Mouse (Mus musculus): Measurements from ENCODE around the gene Kif26b.

The Kif26b gene

GRCm38 (mm10) chr1:178917194-178917902, 388.4 kb downstream of the Kif26b start:
- no peak for DNase-seq (ENCODE audit: low spot score)

GRCm38 (mm10) chr1:178924492-178925183, 395.7 kb downstream of the Kif26b start:
- no peak for DNase-seq (ENCODE audit: low spot score)

GRCm38 (mm10) chr1:178929531-178929930, 400.6 kb downstream of the Kif26b start:
- no peak for DNase-seq (ENCODE audit: low spot score)

DNA sequence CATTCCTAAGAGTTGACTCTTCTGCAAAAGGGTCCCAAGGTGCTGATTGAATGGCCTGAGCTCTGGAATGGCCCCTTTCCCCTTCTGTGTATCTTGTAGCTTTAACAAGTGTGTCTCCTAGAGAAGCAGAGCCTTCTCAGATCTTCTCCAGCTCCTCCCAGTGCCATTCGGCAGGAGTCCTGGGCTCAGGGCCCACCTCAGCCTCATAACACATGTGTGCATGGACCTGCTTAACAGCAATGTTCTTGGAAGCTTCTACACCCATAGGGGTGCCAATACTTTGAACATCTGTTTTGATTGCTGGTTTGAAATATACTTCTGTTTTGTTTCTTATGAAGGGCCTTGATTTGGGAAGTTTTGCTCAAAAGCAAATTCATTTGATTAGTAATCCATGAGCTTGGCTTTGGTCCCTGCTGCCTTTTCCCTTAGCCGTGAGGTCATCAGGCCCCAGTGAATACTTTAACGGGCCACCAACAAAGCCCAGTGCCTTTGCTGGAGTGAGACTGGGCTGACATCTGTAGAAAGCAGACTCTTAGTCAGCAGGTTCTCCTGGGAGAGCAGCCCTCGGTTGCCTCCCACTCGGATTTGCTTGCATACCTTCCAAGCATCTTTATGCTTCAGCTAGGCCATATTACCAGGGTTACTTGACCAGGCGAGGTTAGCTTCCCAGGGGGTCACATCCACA, 405.2 kb downstream of the Kif26b start:
- no peak for DNase-seq (ENCODE audit: low spot score)

GRCm38 (mm10) chr1:178936457-178936856, 407.5 kb downstream of the Kif26b start:
- no peak for DNase-seq (ENCODE audit: low spot score)

DNA sequence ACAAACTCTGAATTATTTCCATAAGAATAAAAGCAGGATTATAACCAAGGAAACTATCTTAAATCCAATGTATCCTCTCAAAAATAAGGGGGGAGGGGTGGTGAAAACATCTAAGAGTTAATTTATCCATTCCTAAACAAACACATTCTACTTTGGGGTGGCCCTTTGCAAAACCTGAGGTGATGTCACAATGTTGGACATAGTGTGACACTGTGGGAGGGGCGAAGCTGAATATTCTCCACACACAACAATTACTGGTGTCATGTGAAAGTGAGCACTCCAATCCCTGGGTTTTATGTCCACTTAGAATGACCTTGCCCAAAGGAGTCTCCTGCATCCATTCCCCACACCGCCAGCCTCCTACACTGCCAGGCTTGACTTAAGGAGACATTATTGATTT, 408.1 kb downstream of the Kif26b start:
- DNase-seq (ENCODE audit: low spot score) = no peak

DNA sequence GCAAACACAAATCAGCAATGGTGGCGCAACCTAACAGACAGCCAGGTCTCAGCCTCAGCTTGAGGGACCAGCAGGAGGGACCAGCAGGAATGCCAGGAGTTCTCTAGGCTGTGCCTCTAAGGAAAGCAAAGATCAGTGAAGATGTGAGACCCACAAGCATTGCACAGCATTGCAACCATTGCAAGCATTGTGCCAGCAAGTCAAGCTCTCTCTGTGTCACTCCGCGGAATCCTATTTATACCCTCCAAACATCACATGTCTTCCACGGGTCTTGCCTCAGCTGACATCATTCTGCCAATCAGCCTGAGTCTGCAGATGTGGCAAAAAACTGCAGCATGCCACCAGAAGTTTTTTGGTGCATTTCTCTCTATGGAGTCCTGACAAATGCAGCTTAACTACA, 411.4 kb downstream of the Kif26b start:
- no peak for DNase-seq (ENCODE audit: low spot score)

GRCm38 (mm10) chr1:178942251-178942963, 413.5 kb downstream of the Kif26b start:
- no peak for DNase-seq (ENCODE audit: low spot score)

- DNase-seq (ENCODE audit: low spot score) = no peak
These were observed 424.0 kb downstream of the Kif26b start for GRCm38 (mm10) chr1:178952910-178953309.

DNA sequence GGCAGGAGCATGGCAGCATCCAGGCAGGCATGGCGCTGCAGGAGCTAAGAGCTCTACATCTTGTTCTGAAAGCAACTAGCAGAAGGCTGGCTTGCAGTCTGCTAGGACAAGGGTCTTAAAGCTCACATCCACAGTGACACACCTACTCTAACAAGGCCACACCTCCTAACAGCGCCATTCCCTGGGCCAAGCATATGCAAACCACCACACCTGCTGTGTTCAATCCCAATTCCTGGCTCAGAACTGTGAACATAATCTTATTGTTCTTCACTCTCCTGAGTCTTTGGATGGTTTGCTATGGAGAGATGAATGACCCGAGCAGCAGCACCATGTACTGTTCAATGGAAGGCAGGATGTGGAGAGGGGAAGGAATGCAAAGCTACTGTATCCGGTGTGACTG, 429.7 kb downstream of the Kif26b start:
- no peak for DNase-seq (ENCODE audit: low spot score)

DNA sequence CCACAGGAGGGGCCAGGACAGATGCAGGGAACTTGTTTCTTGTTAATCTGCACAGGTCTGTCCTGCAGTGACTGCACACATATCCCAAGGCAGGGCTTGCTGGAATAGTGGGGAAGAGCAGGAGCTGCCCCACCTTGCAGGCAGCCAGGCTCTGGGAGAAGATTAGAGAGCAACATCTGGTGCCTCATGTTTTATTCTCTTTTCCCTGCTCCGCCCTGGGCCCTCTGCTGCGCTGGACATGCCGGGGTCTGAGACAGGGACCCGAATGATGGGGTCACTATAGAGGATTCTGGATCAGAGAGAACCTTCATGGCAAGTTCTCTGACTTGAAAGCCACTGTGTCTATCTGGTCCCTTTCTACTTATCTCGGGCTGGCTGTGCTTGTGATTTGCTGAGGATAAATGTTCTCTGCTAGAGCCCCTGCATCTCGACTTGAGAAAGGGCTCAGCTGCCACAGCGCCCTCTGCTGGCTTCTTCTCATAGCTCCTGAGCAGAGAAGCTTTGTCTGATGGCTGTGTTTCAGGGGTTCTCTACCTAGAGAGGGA, 431.2 kb downstream of the Kif26b start:
- DNase-seq (ENCODE audit: low spot score) = peak; percentile 65

- no peak for DNase-seq (ENCODE audit: low spot score)
These were observed 432.7 kb downstream of the Kif26b start for GRCm38 (mm10) chr1:178961661-178962060.

GRCm38 (mm10) chr1:178972055-178972454, 443.1 kb downstream of the Kif26b start:
- no peak for DNase-seq (ENCODE audit: low spot score)

- DNase-seq (ENCODE audit: low spot score) = no peak
These were observed 449.8 kb downstream of the Kif26b start for GRCm38 (mm10) chr1:178978617-178979245.

DNA sequence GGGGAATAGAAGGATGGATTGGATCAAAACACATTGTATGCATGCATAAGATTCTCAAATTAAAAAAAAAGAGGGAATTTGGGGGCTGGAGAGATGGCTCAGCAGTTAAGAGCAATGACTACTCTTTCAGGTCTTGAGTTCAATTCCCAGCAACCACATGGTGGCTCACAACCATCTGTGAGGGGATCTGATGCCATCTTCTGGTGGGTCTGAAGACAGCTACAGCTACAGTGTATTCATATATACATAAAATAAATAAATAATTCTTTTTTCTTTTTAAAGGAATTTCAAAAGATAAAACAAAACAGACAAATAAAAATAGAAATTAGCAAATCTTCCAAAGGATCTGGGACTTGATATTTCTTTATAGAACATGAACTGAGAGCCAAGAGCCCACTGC, 451.3 kb downstream of the Kif26b start:
- no peak for DNase-seq (ENCODE audit: low spot score)

GRCm38 (mm10) chr1:178981641-178982040, 452.7 kb downstream of the Kif26b start:
- no peak for DNase-seq (ENCODE audit: low spot score)

DNA sequence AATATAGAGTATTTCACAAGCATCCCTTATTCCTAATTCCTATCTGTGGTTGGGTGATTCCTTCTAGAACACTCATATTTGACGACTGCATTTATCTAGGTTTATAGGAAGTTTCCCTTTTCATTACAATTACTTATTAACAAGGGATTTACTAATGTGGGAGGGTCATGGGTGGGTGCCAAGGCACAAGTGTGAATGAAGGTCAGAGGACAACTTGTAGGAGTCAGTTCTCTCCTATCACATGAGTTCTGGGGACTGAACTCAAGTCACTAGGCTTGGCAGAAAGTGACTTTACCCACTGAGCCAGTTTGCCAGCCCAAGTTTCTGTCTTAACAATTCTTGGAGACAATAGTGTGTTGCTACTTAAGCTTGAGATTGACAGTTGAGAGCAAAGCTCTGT, 459.3 kb downstream of the Kif26b start:
- DNase-seq (ENCODE audit: low spot score) = no peak
